Mouse (Mus musculus) liver, postnatal 0 days (tissue): ENCODE measurements at regions not wholly inside any gene's neighbourhood (a gene's known extent, or its start where the extent isn't known, plus 50 kb on each side); places are given as distances from the start of the nearest gene placed in this dataset.

Experiments
- CTCF ChIP-seq: sonication (generic); IDR thresholded peaks from 2 replicates; pipeline ENCODE4 v1.5.1; 2016; ENCODE audit warnings: antibody characterized with exemption, low read depth
- EP300 ChIP-seq: IDR thresholded peaks from 2 replicates; pipeline ENCODE4 v1.6.1; 2016; ENCODE audit warnings: antibody characterized with exemption, low read depth, mild to moderate bottlenecking

- no peak for TF ChIP-seq CTCF
- TF ChIP-seq EP300, result no peak
These were observed 141.5 kb upstream of the Vps41 start for GRCm38 (mm10) chr13:18575599-18575998.
